Mouse (Mus musculus) spleen, adult 2 months (tissue): ENCODE data around the gene Cd44.

Experiments used
- CTCF ChIP-seq: fragments of 200-500 bp; IDR thresholded peaks from 2 replicates; pipeline ENCODE4 v1.5.1; 2011; ENCODE audit warnings: mild to moderate bottlenecking, inconsistent platforms; ENCODE audit not compliant: insufficient read depth, insufficient read length, insufficient replicate concordance; ENCODE audit errors: extremely low read depth
- POLR2A ChIP-seq: fragments of 200-500 bp; IDR thresholded peaks from 2 replicates; pipeline ENCODE4 v1.6.1; 2011; ENCODE audit warnings: low read depth, low read length, inconsistent platforms

- TF ChIP-seq CTCF, result no peak
- TF ChIP-seq POLR2A, result peak; percentile 17; the same call in 1 of the 2 replicates
Measured at GRCm38 (mm10) chr2:102900875-102901827, at the start of gene Cd44.
